Mouse (Mus musculus): ENCODE results near the gene Trmt5.

GRCm38 (mm10) chr12:73307750-73308149, 21.2 kb upstream of the Trmt5 start:
- TF ChIP-seq CTCF (conservative IDR thresholded peaks at IDR 0.05 in 1 of 2, IDR thresholded peaks at IDR 0.05 in 1 of 2; ENCODE audit: low read depth in 2 of 2, low read length in 2 of 2) (no peak), POLR2A (IDR thresholded peaks at IDR 0.05; ENCODE audit: low read depth, low read length) (no peak), RAD21 (IDR thresholded peaks at IDR 0.05; ENCODE audit: low read depth, low read length) (no peak), USF1 (IDR thresholded peaks at IDR 0.05; ENCODE audit: low read depth, low read length) (no peak), PAX5 (IDR thresholded peaks at IDR 0.05; ENCODE audit: low read length) (no peak), ZNF384 (IDR thresholded peaks at IDR 0.05; ENCODE audit: low read depth, low read length) (no peak), HCFC1 (IDR thresholded peaks at IDR 0.05; ENCODE audit: low read depth, low read length) (no peak), GABPA (IDR thresholded peaks at IDR 0.05; ENCODE audit: insufficient replicate concordance, low read depth, low read length) (no peak), SMC3 (IDR thresholded peaks at IDR 0.05; ENCODE audit: low read depth, low read length) (no peak), ELF1 (IDR thresholded peaks at IDR 0.05; ENCODE audit: low read depth, low read length) (no peak), EP300 (IDR thresholded peaks at IDR 0.05; ENCODE audit: low read length) (no peak), ETS1 (conservative IDR thresholded peaks at IDR 0.05; ENCODE audit: low read depth, low read length) (no peak)
